Mouse (Mus musculus) lung, embryonic 15.5 days (tissue): ENCODE results near the gene Gpam. TPM values are rescaled to one million over a fixed set of nuclear protein-coding genes. Genes with fewer than 3 reads are reported as not detected.

Experiments
- ATAC-seq: fragments of 200-750 bp; cut with Nextera tagmentation; 2 replicates; pipeline ENCODE4 v1.8.0; 2017; ENCODE audit warnings: moderate number of reproducible peaks, borderline replicate concordance; ENCODE audit not compliant: low FRiP score, low TSS enrichment; ENCODE audit errors: extremely low read depth
- H3K27ac ChIP-seq: fragments of 300-500 bp; sonication (generic); 2 replicates; pipeline ENCODE4 v1.5.1; 2015; ENCODE audit warnings: moderate library complexity, mild to moderate bottlenecking, inconsistent platforms
- H3K27me3 ChIP-seq: fragments of 300-500 bp; sonication (generic); 2 replicates; pipeline ENCODE4 v1.6.1; 2015; ENCODE audit warnings: inconsistent platforms
- H3K36me3 ChIP-seq: fragments of 300-500 bp; sonication (generic); 2 replicates; pipeline ENCODE4 v1.6.1; 2015; ENCODE audit warnings: inconsistent platforms
- H3K4me1 ChIP-seq: fragments of 300-500 bp; sonication (generic); 2 replicates; pipeline ENCODE4 v1.6.1; 2015; ENCODE audit warnings: inconsistent platforms
- H3K4me2 ChIP-seq: fragments of 300-500 bp; sonication (generic); 2 replicates; pipeline ENCODE4 v1.6.1; 2015; ENCODE audit warnings: inconsistent platforms, mild to moderate bottlenecking, moderate library complexity
- H3K4me3 ChIP-seq: fragments of 300-500 bp; sonication (generic); 2 replicates; pipeline ENCODE4 v1.5.1; 2015; ENCODE audit warnings: mild to moderate bottlenecking, inconsistent platforms
- H3K9ac ChIP-seq: fragments of 300-500 bp; sonication (generic); 2 replicates; pipeline ENCODE4 v1.6.1; 2015; ENCODE audit warnings: inconsistent platforms
- H3K9me3 ChIP-seq: fragments of 300-500 bp; sonication (generic); 2 replicates; pipeline ENCODE4 v1.6.1; 2016; ENCODE audit warnings: inconsistent platforms
- WGBS: fragments of 180-500 bp; shearing (Covaris S2); methylation state at CpG from one replicate; pipeline ENCODE4 v1.1.7; 2015; 5-methylcytosine and 5-hydroxymethylcytosine counted together
- polyA plus RNA-seq: library from polyadenylated mRNA; unstranded; fragments of >200 nt; fragmentation: Nextera tagmentation; extraction: Ambion mirVana; gene quantifications from 2 replicates; pipeline ENCODE4 v1.2.1, GENCODE M21; 2015

Gene Gpam
- polyA plus RNA-seq, 1 experiment from 2014 or later: 29.2 TPM

- WGBS: 40% methylated on average over 4 of the region's 4 CpGs
- H3K4me2 ChIP-seq: no peak overlapping the region
- H3K4me3 ChIP-seq: no peak overlapping the region
- H3K9me3 ChIP-seq: no peaks in the 10 kb centered on the region
- H3K27me3 ChIP-seq: no peaks in the 10 kb centered on the region
- ATAC-seq: no peak
- no peak overlapping the region for H3K27ac ChIP-seq
- H3K36me3 ChIP-seq: no peaks in the 10 kb centered on the region
- no peak overlapping the region for H3K9ac ChIP-seq
- H3K4me1 ChIP-seq: no peaks in the 10 kb centered on the region
These were observed 73.9 kb downstream of the Gpam start for GRCm38 (mm10) chr19:55053163-55053562.

- Histone ChIP-seq H3K9me3 (no peaks in the 10 kb centered on the region), H3K4me1 (no peaks in the 10 kb centered on the region), H3K4me3 (no peak overlapping the region), H3K36me3 (no peaks in the 10 kb centered on the region), H3K4me2 (no peak overlapping the region), H3K27ac (no peak overlapping the region), H3K9ac (no peak overlapping the region), H3K27me3 (no peaks in the 10 kb centered on the region)
- WGBS: 74% methylated on average over 7 of the region's 7 CpGs
- ATAC-seq: no peak
These were observed 89.6 kb downstream of the Gpam start for GRCm38 (mm10) chr19:55037406-55037805.

GRCm38 (mm10) chr19:55018872-55019271, 108.2 kb downstream of the Gpam start:
- H3K36me3 ChIP-seq: no peaks in the 10 kb centered on the region
- H3K4me2 ChIP-seq: no peak overlapping the region
- no peaks in the 10 kb centered on the region for H3K27me3 ChIP-seq
- H3K9ac ChIP-seq: no peak overlapping the region
- no peak for ATAC-seq
- no peaks in the 10 kb centered on the region for H3K4me1 ChIP-seq
- H3K9me3 ChIP-seq: no peaks in the 10 kb centered on the region
- WGBS: 49% methylated on average over 1 of the region's 1 CpGs
- no peak overlapping the region for H3K27ac ChIP-seq
- no peak overlapping the region for H3K4me3 ChIP-seq

Other genes with a start within 250 kb of the Gpam start
- 0.15 TPM in 1 of 2 replicates, not detected in the other for gene Tectb, start 53.5 kb upstream of the Gpam start, polyA plus RNA-seq
- gene Gucy2g, start 114.0 kb upstream of the Gpam start, polyA plus RNA-seq: 0.05 TPM in 1 of 2 replicates, not detected in the other
- 81.8 and 83.7 TPM in 2 replicates for gene Acsl5, start 124.7 kb upstream of the Gpam start, polyA plus RNA-seq
- gene Zdhhc6, start 188.8 kb upstream of the Gpam start, polyA plus RNA-seq: 101 and 105 TPM in 2 replicates
- gene Vti1a, start 189.1 kb upstream of the Gpam start, polyA plus RNA-seq: 25.0 and 27.8 TPM in 2 replicates